Mouse (Mus musculus) adrenal gland, adult 18-20 months (tissue): ENCODE measurements at regions not wholly inside any gene's neighbourhood (a gene's known extent, or its start where the extent isn't known, plus 50 kb on each side); places are given as distances from the start of the nearest gene placed in this dataset.
"Not testable (repeated sequence)": the region's sequence is repeated elsewhere in the genome, so short reads cannot be mapped to it uniquely, and the experiment has no call there.

Experiments
- DNase-seq, 2 experiments: peaks; one replicate each; pipeline ENCODE4 v3.0.0; 2021 to 2022; ENCODE audit warnings: low spot score in 2 of 2

DNA sequence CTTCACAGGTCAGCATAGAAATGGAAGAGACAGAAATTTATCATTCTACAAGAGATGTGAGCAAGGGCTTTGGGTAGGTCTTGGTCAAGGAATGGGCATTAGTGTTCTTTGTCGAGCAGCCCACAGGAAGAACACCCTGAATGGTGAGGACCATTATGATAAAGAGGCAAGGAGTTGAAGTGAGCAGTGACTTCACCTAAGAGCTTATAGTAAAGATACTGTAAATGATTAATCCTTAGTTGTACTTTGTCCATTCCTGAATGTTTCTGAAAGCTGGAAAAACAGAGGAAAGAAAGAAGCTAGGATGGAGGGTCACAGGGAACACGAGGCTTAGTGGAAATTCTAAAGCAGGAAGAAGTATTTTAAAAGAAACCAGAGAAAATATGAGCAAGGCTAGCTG lies 956.9 kb downstream of the Defb40 start:
- no peak for DNase-seq

DNA sequence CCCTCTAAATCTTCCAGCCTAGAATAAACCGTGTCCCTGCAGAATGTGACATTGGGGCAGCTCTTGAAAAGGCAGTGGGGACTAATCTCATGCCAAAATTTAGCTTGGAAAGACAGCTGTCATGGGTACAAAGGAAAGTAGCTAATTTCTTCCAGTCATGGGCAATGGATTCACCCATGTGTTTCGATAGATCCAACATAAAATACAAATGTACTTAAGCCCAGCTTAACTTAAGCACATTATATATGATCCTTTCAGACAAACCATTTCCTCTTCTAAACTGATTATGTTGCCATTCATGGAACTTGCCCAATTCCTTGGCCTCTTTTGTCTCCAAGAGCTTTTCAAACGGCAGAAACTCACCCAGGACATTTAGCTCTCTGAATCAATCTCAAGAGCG lies 970.5 kb downstream of the Defb40 start:
- DNase-seq, result no peak

DNA sequence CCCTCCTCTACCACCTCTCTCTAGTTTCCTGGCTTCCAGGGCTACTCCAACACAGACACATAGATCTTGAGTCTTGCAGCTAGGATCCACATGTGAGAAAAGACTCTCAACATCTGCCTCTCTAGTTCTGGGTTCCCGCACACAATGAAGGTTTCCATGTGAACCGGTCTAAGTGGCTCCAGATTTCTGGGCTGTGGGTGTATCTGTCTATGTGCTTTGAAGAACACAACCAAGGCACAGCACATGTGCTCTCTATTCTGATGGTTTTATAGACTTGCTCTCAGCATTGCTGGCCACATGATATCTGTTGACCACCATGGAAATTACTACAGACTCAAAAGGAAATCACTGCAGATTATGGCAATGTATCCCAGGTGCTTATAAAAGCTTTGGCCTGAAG lies 972.4 kb downstream of the Defb40 start:
- no peak for DNase-seq

DNA sequence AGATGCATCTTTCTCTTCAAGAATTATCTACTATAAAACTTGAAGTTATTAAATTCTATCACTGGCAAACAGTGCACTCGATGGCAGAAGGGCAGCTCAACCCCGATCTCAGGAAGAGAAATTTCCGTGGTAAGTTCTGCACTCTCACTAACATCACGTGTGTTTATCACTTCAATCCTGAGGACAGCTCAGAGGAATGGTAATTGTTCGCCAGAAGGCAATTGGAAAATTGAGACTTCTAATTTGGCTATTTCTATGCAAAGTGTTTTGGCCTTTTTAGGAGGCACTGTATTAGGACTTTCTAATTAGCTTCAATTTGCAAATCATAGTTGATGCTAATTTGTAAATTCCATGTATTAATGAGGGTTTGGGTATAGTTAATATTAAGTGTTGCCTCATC lies 977.3 kb downstream of the Defb40 start:
- DNase-seq, result no peak

DNA sequence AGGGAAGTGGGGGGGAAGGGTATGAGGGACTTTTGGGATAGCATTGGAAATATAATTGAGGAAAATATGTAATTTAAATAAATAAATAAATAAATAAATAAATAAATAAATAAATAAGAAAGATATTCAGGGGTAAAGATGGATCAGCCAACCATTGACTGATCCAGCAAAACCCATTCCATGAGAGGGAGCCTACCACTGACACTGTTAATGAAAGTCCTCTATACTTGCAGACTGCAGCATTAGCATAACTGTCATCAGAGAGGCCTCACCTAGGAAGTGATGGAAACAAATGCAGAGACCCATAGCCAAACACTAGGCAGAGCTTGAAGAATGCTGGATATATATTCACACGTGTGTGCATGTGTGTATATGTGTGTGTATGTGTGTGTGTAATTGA lies 993.3 kb downstream of the Defb40 start:
- DNase-seq, result no peak

DNA sequence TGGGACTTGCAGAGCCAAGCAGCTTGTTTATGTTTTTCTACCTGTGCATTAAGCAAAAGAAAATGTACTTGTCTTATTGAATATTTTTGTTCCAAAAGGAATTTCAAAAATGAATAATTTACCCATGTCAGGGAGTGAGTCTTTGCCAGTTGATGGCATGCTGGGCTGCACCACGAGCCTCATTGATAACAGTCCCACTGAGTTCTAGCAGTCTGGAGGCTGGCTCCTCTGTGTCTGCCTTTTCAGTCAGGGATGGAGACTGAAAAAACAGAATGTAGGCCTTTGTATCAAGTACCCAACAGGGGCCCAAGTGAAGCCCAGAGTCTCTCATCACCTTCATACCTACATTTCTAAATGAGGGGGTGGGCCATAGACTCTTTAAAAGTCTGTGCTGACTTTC lies 1029.2 kb downstream of the Defb40 start:
- DNase-seq, result no peak

DNA sequence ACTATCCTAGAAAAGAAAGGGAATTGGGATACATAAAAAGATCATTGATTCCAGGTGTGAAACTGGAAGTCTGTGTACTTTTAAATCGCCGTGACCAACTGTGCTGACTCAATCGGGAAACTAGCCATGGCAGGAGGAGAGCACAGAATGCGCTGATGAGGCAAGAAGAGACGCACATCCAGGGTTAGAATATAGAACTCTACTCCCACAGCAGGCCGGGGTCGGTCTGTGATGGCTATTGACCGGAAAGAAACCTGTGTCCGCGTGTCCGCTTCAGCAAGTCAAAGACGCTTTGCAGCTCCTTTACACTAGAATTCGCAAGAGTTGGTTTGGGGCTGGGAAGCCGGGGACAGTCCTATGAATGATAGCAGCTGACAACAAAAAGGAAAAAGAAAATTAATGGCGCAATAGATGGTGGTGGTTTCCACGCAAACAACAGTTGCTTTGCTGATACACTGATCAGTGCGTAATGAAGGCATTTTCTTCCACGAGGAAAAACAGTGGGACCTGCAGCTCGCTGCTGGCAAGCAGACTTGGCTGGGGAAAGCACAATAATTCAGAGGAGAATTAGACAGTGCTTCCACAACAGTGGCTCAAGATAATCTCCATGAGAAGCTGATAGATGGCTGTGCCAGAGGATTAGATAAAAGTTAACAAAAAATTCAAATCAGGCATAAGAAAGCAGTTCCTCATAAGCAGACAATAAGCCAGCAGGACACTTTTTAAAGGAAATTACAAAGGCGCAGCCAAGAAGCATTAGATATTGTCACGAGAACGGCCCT lies 1029.8 kb downstream of the Defb40 start:
- DNase-seq, result no peak

DNA sequence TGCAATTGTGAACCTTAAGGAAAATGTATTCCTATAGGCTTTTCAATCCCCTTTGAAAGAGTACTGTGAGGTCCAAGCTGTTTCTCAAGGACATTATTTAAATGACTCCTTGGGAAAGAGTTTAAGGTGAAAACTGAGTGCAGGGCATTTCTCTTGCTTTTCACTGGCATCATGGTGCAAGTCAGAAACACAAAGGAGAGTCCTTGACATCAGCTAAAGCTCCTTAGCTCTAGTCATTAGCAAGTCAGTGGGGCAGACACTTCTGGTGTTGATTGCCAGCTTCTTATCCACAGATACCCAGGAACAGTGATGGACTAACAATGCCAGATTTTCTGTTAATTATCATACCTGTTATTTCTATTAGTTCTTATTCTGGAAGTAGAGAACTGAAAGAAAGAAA lies 1043.4 kb downstream of the Defb40 start:
- no peak for DNase-seq

DNA sequence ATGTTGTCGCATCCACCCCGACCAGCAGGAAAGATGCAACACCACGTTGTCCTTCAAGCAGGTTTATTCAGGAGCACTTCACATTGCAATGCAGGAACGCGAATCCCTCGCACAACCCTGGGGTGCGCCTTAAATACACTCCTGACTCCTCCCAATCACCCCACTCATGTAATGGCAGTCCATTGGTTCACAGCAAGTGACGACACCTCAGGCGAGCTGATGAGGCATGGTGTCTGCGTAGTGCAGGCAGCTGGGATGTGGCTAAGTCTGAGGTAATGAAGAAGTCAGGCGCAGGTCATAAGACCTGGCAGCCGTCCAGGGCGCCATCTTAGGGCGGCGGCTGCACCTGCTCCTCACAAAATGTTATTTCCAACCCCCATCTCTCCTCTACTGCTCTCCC lies 1068.7 kb downstream of the Defb40 start:
- no peak for DNase-seq

DNA sequence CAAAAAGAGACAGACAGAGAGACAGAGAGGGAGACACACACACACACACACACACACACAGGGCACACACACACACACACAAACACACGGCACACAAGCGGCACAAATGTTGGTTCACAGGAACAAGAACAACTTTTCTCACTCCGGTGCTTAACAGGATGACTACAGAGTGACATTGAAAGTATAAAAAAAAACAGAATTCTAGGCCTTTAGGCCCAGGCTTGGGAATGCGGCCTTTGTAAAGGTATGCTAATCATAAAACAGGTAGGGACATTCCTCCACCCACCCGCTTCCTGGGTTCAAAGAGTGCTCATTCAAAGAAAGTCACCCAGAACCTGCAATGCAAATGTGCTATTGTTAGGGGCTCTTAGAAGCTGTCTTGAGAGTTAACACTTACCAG lies 1089.5 kb downstream of the Defb40 start:
- not testable (repeated sequence) for DNase-seq

DNA sequence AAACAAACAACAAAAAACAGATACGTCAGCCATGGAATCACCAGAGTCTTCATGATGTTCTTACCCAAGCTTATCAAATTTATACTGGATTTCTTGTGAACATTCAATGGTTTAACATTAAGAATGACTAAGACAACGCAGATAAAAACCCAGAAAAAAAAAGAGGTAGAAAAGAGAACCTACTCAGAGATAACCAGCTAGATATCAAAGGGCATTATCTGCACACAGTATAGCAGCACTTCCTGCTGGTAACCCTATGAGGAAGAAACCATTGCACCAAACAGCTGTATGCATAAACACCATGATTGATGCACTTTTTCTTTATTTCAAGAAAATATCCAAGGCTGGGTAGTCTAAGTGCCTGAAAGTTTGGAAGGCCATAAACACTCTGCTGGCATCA lies 1114.7 kb downstream of the Defb40 start:
- no peak for DNase-seq
